Mouse (Mus musculus): Measurements from ENCODE around the gene Klhl29. TPM values are rescaled to one million over a fixed set of nuclear protein-coding genes. Genes with fewer than 3 reads are reported as not detected.

Klhl29 gene
- polyA plus RNA-seq, 2 experiments, result 4.9 to 14.0 TPM

DNA sequence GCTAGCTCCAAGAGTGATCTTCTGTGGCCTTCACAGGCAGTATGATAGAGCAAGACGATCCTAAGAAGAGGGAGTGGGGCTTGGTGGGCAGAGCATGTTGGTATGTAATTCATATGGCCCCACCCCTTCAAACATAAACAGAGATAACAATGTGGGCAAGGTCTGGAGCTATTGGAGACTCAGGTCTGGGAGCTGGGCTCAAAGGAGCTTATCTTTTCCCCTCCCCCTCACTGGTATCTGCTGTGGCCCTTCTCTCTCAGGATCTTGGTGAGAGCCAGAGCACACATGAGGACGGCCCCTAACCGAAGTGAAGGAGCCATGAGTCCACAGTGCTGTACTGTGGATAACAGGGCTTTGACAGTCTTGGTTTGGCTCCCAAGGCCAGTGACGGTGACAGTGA is 108.7 kb downstream of the Klhl29 start:
- WGBS, result 87% methylated on average over 4 of the region's 4 CpGs
- Histone ChIP-seq H3K9me3 (ENCODE audit: control insufficient read depth, low read length) (no peaks in the 10 kb centered on the region), H3K27me3 (ENCODE audit: control insufficient read depth, insufficient read depth, low read length) (no peaks in the 10 kb centered on the region), H3K36me3 (ENCODE audit: control insufficient read depth, insufficient read depth, low read length) (no peaks in the 10 kb centered on the region), H3K4me3 (replicated peaks; ENCODE audit: low read length) (no peak overlapping the region), H3K4me1 (ENCODE audit: control insufficient read depth, insufficient read depth, low read length) (peaks cover 24% of the 10 kb centered on the region), H3K27ac (replicated peaks; ENCODE audit: low read depth, low read length) (no peak overlapping the region), H3K9ac (ENCODE audit: low read depth, low read length, severe bottlenecking) (no peak overlapping the region), H3K4me2 (replicated peaks; ENCODE audit: low read depth, low read length, severe bottlenecking) (no peak overlapping the region)
- ATAC-seq (ENCODE audit: low FRiP score, low read depth), result no peak
- no peak for TF ChIP-seq POLR2A (IDR thresholded peaks at IDR 0.05; ENCODE audit: borderline replicate concordance, extremely low read depth, insufficient read depth, insufficient read length)
- no peak for DNase-seq (ENCODE audit: low spot score)

DNA sequence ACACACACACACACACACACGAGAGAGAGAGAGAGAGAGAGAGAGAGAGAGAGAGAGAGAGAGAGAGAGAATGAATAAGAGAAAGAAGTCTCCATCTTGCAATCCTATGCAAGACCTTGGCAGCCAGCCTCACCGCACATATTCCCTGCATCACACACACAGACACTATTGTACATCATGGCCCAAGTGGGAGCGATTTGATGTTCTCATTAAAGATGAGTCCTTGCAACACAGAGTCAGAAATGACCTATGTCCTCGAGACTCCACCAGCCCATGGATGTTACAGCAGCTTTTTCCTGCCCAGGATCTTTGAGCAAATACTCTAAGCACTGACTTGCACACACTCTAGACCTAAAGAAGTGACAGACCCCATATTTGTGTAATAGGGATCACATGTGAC is 114.0 kb downstream of the Klhl29 start:
- H3K36me3 ChIP-seq (ENCODE audit: control insufficient read depth, insufficient read depth, low read length), result no peaks in the 10 kb centered on the region
- H3K4me2 ChIP-seq (replicated peaks; ENCODE audit: low read depth, low read length, severe bottlenecking), result no peak overlapping the region
- TF ChIP-seq POLR2A (IDR thresholded peaks at IDR 0.05; ENCODE audit: borderline replicate concordance, extremely low read depth, insufficient read depth, insufficient read length), result no peak
- no peak overlapping the region for H3K9ac ChIP-seq (ENCODE audit: low read depth, low read length, severe bottlenecking)
- ATAC-seq (ENCODE audit: low FRiP score, low read depth) (no peak), DNase-seq (ENCODE audit: low spot score) (no peak)
- H3K9me3 ChIP-seq (ENCODE audit: control insufficient read depth, low read length), result no peaks in the 10 kb centered on the region
- 72% methylated on average over 4 of the region's 4 CpGs for WGBS
- no peaks in the 10 kb centered on the region for H3K27me3 ChIP-seq (ENCODE audit: control insufficient read depth, insufficient read depth, low read length)
- no peak overlapping the region for H3K27ac ChIP-seq (replicated peaks; ENCODE audit: low read depth, low read length)
- H3K4me3 ChIP-seq (replicated peaks; ENCODE audit: low read length), result no peak overlapping the region
- peaks cover 5% of the 10 kb centered on the region; the same call in 1 of the 2 replicates for H3K4me1 ChIP-seq (ENCODE audit: control insufficient read depth, insufficient read depth, low read length)

DNA sequence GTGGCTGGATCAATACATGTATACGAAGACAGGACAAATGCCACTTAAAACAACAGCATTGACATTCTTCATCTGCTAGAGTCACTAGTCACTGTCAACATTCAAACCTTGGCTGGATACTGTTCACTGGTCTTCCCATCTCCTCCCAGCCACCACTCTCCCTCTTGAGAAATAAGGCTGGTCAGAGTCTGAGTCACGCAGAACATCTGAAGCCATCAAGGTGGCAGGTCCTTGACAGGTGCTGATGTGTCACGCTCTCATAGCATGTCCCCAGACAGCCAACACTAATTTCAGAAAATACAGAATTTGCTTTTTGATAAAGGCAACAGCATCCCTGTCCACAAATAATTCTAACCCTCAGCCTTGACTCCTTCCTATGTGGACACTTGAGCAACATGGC is 116.7 kb downstream of the Klhl29 start:
- no peak overlapping the region for H3K27ac ChIP-seq (replicated peaks; ENCODE audit: low read depth, low read length)
- no peak for DNase-seq (ENCODE audit: low spot score)
- no peak for TF ChIP-seq POLR2A (IDR thresholded peaks at IDR 0.05; ENCODE audit: borderline replicate concordance, extremely low read depth, insufficient read depth, insufficient read length)
- no peaks in the 10 kb centered on the region for H3K27me3 ChIP-seq (ENCODE audit: control insufficient read depth, insufficient read depth, low read length)
- no peaks in the 10 kb centered on the region for H3K36me3 ChIP-seq (ENCODE audit: control insufficient read depth, insufficient read depth, low read length)
- no peak for ATAC-seq (ENCODE audit: low FRiP score, low read depth)
- WGBS, result 91% methylated on average over 3 of the region's 3 CpGs
- H3K4me1 ChIP-seq (ENCODE audit: control insufficient read depth, insufficient read depth, low read length), result peaks cover 25% of the 10 kb centered on the region
- no peak overlapping the region for H3K9ac ChIP-seq (ENCODE audit: low read depth, low read length, severe bottlenecking)
- H3K9me3 ChIP-seq (ENCODE audit: control insufficient read depth, low read length), result no peaks in the 10 kb centered on the region
- no peak overlapping the region for H3K4me3 ChIP-seq (replicated peaks; ENCODE audit: low read length)
- no peak overlapping the region for H3K4me2 ChIP-seq (replicated peaks; ENCODE audit: low read depth, low read length, severe bottlenecking)

DNA sequence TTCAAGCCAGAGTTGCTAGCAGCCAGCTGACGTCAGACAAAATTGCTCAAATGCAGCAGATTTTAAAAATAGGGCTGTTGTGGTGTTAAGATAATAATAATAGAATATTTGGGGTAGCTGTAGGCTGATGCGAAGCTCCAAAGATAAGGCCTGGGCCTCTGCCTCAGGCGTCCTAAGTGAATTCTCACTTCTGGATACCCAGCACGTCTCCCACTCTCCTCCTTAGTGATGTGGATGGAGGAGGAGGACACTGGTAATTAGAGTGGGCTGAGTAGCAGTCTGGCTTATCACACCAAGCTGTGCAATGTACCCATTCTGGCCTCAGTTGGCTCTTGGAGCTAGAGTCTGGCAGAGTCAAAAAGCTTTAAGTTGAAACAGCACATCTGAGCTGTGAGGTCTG is 118.3 kb downstream of the Klhl29 start:
- Histone ChIP-seq H3K27ac (replicated peaks; ENCODE audit: low read depth, low read length) (no peak overlapping the region), H3K9me3 (ENCODE audit: control insufficient read depth, low read length) (no peaks in the 10 kb centered on the region), H3K9ac (ENCODE audit: low read depth, low read length, severe bottlenecking) (no peak overlapping the region), H3K36me3 (ENCODE audit: control insufficient read depth, insufficient read depth, low read length) (no peaks in the 10 kb centered on the region), H3K27me3 (ENCODE audit: control insufficient read depth, insufficient read depth, low read length) (no peaks in the 10 kb centered on the region), H3K4me3 (replicated peaks; ENCODE audit: low read length) (no peak overlapping the region), H3K4me1 (ENCODE audit: control insufficient read depth, insufficient read depth, low read length) (peaks cover 25% of the 10 kb centered on the region), H3K4me2 (replicated peaks; ENCODE audit: low read depth, low read length, severe bottlenecking) (no peak overlapping the region)
- ATAC-seq (ENCODE audit: low FRiP score, low read depth) (no peak), DNase-seq (ENCODE audit: low spot score) (no peak)
- TF ChIP-seq POLR2A (IDR thresholded peaks at IDR 0.05; ENCODE audit: borderline replicate concordance, extremely low read depth, insufficient read depth, insufficient read length), result no peak
- 77% methylated on average over 4 of the region's 4 CpGs for WGBS

DNA sequence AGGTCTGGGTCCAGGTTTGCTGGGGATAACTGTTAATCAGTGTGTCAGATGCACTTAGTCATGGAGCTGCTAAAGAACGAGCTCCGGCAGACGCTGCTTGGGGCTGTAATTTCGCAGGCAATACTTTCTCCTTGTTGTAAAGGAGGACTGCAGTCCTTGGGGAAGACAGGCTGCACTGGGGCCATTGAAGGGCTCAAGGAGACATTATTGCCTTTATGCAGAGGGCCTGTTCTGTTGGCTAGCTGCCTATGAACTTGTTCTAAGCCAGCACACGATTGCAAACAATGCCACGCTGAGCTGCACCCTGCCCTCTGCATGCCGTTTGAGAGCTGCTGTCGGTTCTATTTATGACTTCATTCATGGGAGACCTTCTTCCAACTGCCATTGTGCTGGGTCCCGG is 120.4 kb downstream of the Klhl29 start:
- H3K4me2 ChIP-seq (replicated peaks; ENCODE audit: low read depth, low read length, severe bottlenecking), result no peak overlapping the region

More for the DNA sequence above, 120.4 kb downstream of the Klhl29 start:
- H3K27ac ChIP-seq (replicated peaks; ENCODE audit: low read depth, low read length), result no peak overlapping the region
- no peak overlapping the region for H3K4me3 ChIP-seq (replicated peaks; ENCODE audit: low read length)
- TF ChIP-seq POLR2A (IDR thresholded peaks at IDR 0.05; ENCODE audit: borderline replicate concordance, extremely low read depth, insufficient read depth, insufficient read length), result no peak
- H3K27me3 ChIP-seq (ENCODE audit: control insufficient read depth, insufficient read depth, low read length), result no peaks in the 10 kb centered on the region
- H3K9ac ChIP-seq (ENCODE audit: low read depth, low read length, severe bottlenecking), result no peak overlapping the region
- H3K9me3 ChIP-seq (ENCODE audit: control insufficient read depth, low read length), result no peaks in the 10 kb centered on the region
- peaks cover 21% of the 10 kb centered on the region for H3K4me1 ChIP-seq (ENCODE audit: control insufficient read depth, insufficient read depth, low read length)
- 33% methylated on average over 9 of the region's 9 CpGs for WGBS
- ATAC-seq (ENCODE audit: low FRiP score, low read depth), result no peak
- H3K36me3 ChIP-seq (ENCODE audit: control insufficient read depth, insufficient read depth, low read length), result no peaks in the 10 kb centered on the region
- DNase-seq (ENCODE audit: low spot score), result no peak

Data from limb, embryonic 14.5 days (tissue).